Mouse (Mus musculus): ENCODE results near the gene Rnf224. TPM values are rescaled to one million over a fixed set of nuclear protein-coding genes. Genes with fewer than 3 reads are reported as not detected.
"Not testable (repeated sequence)": the region's sequence is repeated elsewhere in the genome, so short reads cannot be mapped to it uniquely, and the experiment has no call there.

Gene Rnf224
- not detected for total RNA-seq (2021)
- long read RNA-seq, experiment 1, result 0 reads
- long read RNA-seq, experiment 2, result 0 reads

- no peak for DNase-seq (ENCODE audit: low spot score in 2 of 2)
Measured at GRCm38 (mm10) chr2:25236614-25237013, at the start of gene Rnf224. Rnf224 (minus strand) TSS chr2:25236787.

DNA sequence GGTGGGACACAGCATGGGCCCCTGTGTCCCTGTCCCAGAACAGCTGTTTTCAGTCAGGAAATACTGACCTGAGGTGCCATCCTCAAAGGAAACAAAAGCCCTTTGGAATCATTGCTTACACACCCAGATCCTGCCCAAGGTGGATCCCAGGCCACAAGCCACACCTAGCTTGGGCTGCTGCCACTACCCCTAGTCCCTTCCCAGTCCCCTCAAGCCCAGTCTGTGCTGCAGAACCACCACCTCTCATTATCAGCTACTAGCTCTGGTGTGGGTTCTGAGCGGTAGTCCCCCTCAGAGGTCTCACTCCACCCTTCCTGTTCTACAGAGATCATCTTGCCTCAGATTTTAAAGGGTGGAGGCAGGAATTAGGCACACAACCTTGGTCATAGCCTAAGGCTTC, 49.7 kb upstream of the Rnf224 start:
- DNase-seq (ENCODE audit: low spot score in 2 of 2), result no peak

DNA sequence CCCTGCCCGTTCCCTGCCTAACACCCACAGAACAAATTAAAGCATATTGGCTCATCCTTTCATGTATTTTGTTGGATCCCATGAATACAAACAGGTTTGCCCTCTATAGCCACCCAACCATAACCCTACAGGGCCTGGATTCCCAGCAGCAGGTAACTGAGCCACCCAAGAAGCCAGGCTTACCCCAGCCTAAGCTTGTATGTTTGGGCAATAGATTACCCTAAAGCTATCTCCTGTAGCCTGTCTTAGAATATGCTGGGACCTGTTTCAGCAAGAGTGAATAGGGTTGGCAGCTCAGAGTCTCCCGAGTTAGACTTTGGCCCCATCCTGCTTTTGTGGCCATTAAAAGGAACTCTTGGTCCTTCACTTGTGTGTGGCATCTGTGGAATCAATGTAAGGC, 49.0 kb upstream of the Rnf224 start:
- DNase-seq (ENCODE audit: low spot score in 2 of 2), result no peak

GRCm38 (mm10) chr2:25278928-25279882, 42.6 kb upstream of the Rnf224 start:
- peak; percentile 77 to 89 for DNase-seq (ENCODE audit: low spot score in 2 of 2)

DNA sequence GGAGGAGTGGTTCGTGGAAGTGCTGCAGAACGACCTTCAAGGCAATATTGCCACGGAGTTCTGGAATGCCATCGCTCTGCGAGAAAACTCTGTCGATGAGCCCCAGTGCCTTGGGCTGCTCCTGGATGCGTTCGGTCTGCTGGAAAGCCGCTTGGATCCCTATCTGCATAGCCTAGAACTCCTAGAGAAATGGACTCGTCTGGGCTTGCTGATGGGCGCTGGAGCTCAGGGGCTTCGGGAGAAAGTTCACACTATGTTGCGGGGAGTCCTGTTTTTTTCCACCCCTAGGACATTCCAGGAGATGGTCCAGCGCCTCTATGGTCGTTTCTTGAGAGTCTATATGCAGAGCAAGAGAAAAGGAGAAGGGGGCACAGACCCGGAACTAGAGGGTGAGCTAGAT, 36.4 kb upstream of the Rnf224 start:
- no peak for DNase-seq (ENCODE audit: low spot score in 2 of 2)

GRCm38 (mm10) chr2:25272515-25272914, 35.9 kb upstream of the Rnf224 start:
- DNase-seq (ENCODE audit: low spot score in 2 of 2), result no peak

DNA sequence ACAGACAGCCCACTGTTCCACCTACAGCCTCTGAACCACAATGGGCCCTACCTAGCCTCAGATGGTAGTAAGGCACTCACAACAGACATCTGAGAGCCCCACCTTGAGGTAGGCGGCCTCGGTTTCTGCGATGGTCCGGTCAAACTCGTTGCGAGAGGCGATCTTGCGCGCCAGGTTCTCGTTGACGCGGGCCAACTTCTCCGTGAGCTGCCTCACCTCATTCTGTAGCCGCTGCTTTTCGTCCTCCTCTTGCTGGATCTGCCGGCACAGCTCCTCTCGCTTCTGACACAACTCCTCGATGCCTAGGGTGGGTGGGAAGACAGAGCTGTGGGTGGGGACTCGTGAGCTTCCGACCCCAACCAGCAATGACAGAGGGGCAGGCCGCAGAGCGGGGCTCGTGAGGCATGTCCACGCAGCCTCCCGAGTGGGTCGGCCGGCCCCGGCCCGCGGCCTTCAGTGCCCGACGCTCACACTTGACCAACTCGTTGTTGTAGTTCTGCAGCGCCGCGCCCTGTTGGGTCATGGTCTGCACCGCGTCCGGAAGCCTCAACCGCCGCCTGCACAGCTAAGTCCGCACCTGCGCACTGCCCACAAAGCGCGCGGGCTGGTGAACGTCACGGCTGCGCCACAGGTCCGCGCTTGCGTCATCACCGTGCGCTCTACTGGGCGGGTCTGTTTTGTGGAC, 35.4 kb upstream of the Rnf224 start, which contains the start of the genes Ssna1 and Anapc2:
Gene Ssna1 (minus strand): TSS at position 612 of the 685 bp plus-strand sequence.
Gene Anapc2 (plus strand): TSS at position 652 of the 685 bp plus-strand sequence.
- peak; percentile 96 to 98 for DNase-seq (ENCODE audit: low spot score in 2 of 2)

- DNase-seq (ENCODE audit: low spot score in 2 of 2), result no peak
Measured at GRCm38 (mm10) chr2:25267746-25268309, 31.2 kb upstream of the Rnf224 start.

DNA sequence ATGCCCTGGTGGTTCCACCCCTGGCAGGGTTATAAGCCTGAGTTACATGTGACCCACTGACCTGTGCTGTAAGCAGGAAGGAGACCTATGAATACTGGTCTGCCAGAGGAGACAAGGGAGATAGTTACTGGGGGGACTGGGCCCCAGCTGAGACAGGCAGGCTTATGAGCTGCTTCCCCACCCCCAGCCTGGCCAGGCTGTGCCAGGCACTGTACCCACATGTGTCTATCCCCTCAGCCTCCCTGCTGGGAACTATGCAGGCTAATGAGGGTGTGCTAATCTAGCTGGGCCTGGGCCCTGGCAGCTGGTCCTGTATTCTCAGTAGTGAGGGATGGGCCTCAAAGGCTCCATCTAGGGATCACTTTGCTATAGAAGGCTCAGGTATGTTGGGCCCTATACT, 30.7 kb upstream of the Rnf224 start:
- peak in 1 of 2 experiments; percentile 52 for DNase-seq (ENCODE audit: low spot score in 2 of 2)

- DNase-seq (ENCODE audit: low spot score in 2 of 2), result peak in 1 of 2 experiments; percentile 65
Measured at GRCm38 (mm10) chr2:25266720-25267119, 30.1 kb upstream of the Rnf224 start.

- DNase-seq (ENCODE audit: low spot score in 2 of 2), result peak in 1 of 2 experiments; percentile 52
Measured at GRCm38 (mm10) chr2:25265897-25266656, 29.5 kb upstream of the Rnf224 start.

DNA sequence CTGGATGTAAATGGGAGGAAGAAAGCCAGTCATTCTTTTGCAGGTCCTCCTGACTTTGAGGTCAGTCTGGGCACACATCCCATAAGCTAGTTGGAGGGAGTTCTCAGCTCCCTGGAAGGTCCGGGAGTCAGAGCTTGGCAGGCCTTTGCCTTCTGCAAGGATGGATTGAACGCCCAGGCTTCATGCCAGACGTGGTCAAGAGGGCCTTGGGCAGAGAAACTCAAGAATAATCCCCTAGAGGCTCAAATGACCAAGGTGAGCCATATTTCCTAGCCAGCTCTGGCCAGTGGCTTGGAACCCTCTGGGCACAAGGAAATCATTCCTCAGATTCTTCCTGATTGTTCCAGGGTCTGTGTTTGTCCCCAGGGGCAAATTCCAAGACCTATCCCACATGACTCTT, 28.3 kb upstream of the Rnf224 start:
- DNase-seq (ENCODE audit: low spot score in 2 of 2), result no peak

GRCm38 (mm10) chr2:25264286-25264660, 27.7 kb upstream of the Rnf224 start:
- DNase-seq (ENCODE audit: low spot score in 2 of 2), result no peak

- DNase-seq (ENCODE audit: low spot score in 2 of 2), result no peak
Measured at GRCm38 (mm10) chr2:25263623-25264285, 27.2 kb upstream of the Rnf224 start.

- no peak for DNase-seq (ENCODE audit: low spot score in 2 of 2)
Measured at GRCm38 (mm10) chr2:25262795-25263622, 26.4 kb upstream of the Rnf224 start.

- peak; percentile 86 to 97 for DNase-seq (ENCODE audit: low spot score in 2 of 2)
Measured at GRCm38 (mm10) chr2:25262291-25262767, 25.7 kb upstream of the Rnf224 start, which contains the start of gene Tprn. Tprn (plus strand) TSS chr2:25262618.

- peak in 1 of 2 experiments; percentile 53 for DNase-seq (ENCODE audit: low spot score in 2 of 2)
Measured at GRCm38 (mm10) chr2:25261870-25262269, 25.3 kb upstream of the Rnf224 start.

GRCm38 (mm10) chr2:25258887-25259286, 22.3 kb upstream of the Rnf224 start:
- no peak for DNase-seq (ENCODE audit: low spot score in 2 of 2)

DNA sequence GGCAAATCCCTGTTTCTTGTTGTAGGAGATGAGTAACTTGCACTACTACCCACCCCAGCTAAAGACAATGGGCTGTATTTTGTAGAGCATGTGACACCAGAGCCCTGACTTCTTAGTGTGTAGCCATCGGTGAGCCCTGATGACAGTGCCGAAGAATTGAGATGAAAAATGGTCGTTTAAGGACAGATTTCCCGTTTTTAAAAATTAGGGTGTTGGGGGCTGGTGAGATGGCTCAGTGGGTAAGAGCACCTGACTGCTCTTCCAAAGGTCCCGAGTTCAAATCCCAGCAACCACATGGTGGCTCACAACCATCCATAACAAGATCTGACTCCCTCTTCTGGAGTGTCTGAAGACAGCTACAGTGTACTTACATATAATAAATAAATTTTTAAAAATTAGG, 20.7 kb upstream of the Rnf224 start:
- not testable (repeated sequence) for DNase-seq (ENCODE audit: low spot score in 2 of 2)
